Mouse (Mus musculus): Measurements from ENCODE around the gene Hcfc1.
A peak's percentile ranks its signal among the peaks of the same experiment; 100 is the strongest.

Hcfc1 gene

GRCm38 (mm10) chrX:73966248-73967176, at the start of gene Hcfc1:
Hcfc1 (minus strand) TSS chrX:73966357.
- DNase-seq (ENCODE audit: low read depth, low spot score): peak; percentile 88

GRCm38 (mm10) chrX:74014597-74014996, 48.4 kb upstream of the Hcfc1 start:
- no peak for DNase-seq (ENCODE audit: low read depth, low spot score)

GRCm38 (mm10) chrX:74008063-74008462, 41.9 kb upstream of the Hcfc1 start:
- DNase-seq (ENCODE audit: low read depth, low spot score): no peak

GRCm38 (mm10) chrX:74006401-74006800, 40.2 kb upstream of the Hcfc1 start:
- no peak for DNase-seq (ENCODE audit: low read depth, low spot score)

DNA sequence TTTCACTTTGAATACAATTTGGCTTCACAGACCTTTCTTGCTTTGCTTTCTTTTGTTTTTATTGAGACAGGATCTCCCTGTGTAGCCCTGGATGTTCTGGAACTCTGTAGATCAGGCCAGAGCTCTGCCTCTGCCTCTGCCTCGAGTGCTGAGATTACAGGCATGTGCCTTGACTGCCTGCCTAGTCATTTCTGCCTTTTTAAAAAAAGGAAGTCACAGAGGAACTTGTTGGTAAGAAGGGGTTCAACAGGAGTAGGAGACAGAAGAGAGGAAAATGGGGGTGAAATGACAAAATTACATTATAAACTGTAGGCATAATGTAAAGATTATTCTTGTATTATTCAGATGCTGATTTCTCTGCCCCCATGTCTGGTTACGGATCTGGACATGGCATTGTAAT, 37.5 kb upstream of the Hcfc1 start:
- DNase-seq (ENCODE audit: low read depth, low spot score): no peak

GRCm38 (mm10) chrX:74001024-74001423, 34.9 kb upstream of the Hcfc1 start:
- DNase-seq (ENCODE audit: low read depth, low spot score): no peak

- peak; percentile 85 for DNase-seq (ENCODE audit: low read depth, low spot score)
Measured at GRCm38 (mm10) chrX:73998911-73999869, 33.0 kb upstream of the Hcfc1 start.

GRCm38 (mm10) chrX:73977783-73978182, 11.6 kb upstream of the Hcfc1 start:
- DNase-seq (ENCODE audit: low read depth, low spot score): no peak

DNA sequence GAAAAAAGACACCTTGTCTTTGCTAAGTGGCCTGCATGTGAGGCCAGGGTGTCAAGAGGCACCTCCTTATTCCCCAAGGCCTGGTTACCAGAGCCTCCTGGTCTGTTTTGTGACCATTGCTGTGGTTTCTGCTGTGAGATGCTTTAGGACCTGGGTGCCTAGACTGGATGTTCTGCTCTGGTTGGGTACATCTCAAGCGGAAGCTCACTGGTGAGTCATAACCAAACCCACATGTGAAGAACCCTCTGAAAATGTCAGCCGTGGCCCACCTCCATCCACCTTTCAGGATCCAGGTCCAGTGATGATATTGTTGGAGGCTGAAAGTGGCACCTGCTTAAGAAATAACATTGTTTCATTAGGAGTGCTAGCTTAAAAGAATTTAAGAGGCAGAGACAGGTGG, 10.1 kb upstream of the Hcfc1 start:
- DNase-seq (ENCODE audit: low read depth, low spot score): no peak

DNA sequence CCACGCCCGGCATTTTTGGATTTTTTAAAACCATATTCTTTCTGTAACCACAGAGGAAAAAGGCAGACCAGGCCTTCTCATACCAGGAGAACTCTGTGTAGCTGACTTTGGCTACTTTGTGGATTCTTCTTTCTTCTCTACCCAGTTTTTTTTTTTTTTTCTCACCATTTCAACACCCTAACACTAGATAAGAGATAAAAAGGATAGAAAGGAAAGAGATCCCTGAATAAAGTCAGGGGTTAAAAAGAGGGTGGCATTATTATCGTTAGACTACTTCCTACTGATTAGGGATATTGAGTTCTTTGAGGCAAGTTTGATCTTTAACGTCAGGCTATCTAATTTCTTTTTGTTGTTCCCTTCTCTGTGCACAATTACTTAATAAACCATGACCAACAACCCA, 6.6 kb upstream of the Hcfc1 start:
- DNase-seq (ENCODE audit: low read depth, low spot score): no peak

- DNase-seq (ENCODE audit: low read depth, low spot score): no peak
Measured at GRCm38 (mm10) chrX:73970781-73971180, 4.6 kb upstream of the Hcfc1 start.

DNA sequence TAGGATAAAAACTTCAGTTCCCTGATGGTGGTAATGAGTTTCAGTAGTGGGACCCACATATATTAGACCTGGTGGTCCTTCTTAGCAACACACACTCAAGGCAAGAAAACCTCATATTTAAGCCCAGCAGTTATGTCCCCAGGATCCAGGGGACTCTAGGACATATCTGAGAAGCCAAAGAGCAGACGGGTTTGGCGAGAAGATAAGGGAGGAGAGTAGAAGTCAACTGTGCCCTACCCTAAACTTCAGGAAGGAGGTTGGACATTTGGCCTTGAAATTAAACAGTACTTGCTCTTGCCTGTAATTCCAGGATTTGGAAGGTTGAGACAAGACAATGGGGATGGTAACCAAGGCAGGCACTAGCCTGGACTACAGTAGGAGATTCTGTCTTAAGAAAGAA, 3.6 kb upstream of the Hcfc1 start:
- DNase-seq (ENCODE audit: low read depth, low spot score): no peak

DNA sequence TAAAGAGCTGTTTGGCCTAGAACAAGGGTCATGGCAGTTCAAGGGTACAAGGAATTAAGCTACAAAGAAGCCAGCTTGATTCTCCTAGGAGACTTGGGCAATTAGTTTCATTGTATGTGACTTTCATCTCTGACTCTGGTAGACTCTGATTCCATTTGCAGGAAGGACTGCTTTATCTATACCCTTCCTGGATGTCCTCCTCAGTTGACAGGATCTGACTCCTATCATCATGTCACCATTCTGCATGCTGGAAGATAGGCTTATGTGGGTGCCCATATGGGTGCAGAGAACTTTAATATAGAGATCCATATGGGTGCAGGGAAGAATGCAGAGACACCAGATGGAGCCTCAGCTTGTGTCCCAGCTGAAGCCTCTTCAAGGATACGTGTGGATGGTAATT, 3.0 kb upstream of the Hcfc1 start:
- DNase-seq (ENCODE audit: low read depth, low spot score): no peak

- DNase-seq (ENCODE audit: low read depth, low spot score): peak; percentile 91
Measured at GRCm38 (mm10) chrX:73967177-73968075, 1.3 kb upstream of the Hcfc1 start.

DNA sequence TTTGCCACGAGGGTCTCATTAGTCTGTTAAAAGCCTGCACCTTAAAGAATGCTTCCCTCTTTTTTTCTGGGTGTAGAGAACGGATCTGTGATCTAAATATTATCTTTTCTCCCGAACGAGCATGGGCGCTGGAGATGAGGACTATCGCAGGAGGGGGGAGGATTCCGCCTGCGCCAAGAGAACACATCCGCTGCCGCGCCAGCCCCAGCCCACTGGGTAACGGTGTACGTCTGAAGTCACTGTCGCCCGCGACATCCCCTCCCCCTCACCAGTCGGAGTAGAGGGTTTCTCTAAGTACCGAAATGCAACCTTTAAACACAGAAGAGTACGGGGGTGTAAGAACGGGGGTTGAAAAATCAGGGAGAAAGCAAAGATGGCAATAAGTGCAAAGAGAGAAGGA, 850 bp downstream of the Hcfc1 start:
- DNase-seq (ENCODE audit: low read depth, low spot score): peak; percentile 43

DNA sequence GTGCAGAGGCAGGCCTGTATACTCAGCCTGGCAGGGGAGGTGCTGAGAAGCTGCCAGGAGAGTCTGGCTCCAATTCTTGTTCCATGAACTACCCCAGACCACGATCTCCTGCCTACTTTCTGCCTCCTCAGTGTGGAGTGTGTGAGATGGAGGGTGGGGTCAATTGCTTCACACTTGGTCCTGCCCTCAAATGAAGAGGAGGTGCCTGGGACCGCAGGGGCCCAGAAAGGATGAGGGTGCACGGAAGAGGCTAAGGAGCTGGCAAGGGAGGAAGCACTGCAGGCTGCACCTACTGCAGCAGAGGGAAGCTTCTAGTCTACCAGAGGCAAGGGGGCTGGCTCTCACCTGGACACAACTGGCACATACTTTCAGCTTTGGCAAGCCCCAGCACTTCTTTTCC, 1.8 kb downstream of the Hcfc1 start:
- peak; percentile 51 for DNase-seq (ENCODE audit: low read depth, low spot score)

DNA sequence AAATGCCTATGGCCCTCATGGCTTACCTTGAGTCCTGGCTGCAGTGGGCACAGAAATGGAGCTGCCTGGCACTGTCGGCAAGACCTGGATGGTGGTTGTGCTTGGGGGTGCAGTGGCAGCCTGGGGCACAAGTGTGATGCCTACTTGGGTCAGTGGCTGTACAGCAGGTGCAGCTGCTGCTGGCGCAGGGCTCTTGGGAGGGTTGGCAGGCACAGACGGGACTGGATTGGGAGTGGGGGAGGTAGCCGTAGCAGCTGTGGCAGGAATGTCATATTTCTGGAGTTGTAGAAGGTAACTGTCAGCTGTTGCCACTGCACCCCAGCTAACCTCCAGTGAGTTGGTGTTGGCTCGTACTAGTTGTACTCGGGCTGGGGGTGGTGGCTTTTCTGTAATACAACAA, 11.2 kb downstream of the Hcfc1 start:
- no peak for DNase-seq (ENCODE audit: low read depth, low spot score)

DNA sequence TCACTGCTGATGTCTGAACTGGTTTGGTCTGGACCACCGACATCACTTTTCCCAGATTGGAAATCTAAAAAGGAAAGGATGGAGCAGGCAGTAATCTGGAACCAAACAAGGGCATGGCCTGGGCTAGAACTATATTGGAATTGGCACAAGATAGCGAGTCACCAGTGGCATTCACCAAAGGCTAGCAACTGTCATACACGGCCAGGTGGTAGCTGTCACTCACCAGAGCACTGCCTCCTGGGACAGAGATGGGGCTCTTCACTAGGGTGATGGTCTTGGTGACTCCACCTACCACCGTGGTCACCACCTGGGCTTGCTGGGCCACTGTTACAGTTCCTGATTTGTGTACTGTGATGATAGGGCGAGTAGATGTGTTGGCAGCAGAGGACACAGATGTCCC, 13.6 kb downstream of the Hcfc1 start:
- DNase-seq (ENCODE audit: low read depth, low spot score): no peak

DNA sequence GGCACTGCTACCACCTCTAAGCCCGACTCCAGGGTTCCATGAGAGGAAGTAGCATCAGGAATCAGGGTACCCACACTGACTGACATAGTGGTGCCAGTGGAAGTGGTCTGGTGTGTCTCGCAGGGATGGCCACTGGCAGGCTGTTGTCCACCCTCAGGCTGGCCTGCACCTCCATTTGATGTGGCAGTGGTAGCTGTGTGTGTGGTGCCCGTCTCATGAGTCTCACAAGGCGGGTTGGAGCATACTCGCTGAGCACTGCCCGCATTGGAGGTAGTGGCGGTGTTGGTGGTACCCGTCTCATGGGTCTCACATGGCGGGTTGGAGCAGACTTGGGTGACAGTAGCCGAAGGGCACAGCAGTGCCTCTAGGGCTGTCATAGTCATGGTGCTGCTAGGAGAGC, 16.8 kb downstream of the Hcfc1 start:
- no peak for DNase-seq (ENCODE audit: low read depth, low spot score)

DNA sequence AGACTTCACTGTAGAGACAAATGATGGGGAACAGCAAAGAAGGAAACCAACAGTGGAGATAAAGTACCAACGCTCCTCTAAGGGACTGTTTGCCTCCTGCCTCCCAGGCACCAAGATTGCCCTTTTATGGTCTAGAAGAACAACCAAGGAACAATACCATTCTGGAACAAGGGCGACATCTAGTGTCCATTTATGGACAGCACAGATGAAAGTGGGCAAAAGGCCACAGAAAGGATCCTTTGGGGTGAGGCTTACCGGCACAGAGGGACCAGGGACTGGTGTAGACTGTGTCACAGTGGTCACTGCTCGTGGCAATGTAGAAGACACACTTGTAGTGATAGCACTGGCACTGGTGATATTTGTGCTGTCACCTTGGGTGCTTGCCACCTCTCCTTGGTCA, 17.5 kb downstream of the Hcfc1 start:
- DNase-seq (ENCODE audit: low read depth, low spot score): peak; percentile 85

- no peak for DNase-seq (ENCODE audit: low read depth, low spot score)
Measured at GRCm38 (mm10) chrX:73946896-73947295, 19.3 kb downstream of the Hcfc1 start.

All from 3T3-L1 (cell line).